In the genomic region with DNA sequence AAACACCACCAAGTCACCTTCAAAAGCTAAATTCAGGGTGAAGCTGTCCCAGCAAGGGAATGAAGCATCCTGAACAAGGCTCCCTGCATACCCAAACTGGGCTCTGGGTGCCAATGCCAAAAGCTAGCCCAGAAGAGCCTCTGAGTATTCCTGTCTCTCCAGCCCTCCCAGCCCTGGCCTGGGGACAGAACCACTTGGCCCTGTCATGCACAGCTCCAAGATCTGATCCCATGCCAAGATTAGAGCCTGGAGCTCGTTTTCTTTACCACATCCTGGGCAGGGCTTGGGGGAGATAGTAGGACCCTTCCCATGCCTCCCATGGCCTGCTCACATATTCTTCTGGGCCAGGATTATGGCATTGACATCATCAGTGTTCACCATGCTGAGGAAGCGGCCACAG, we compare ENCODE assay signal across 18 mouse cellular contexts.
"Had no signal": no experiment of that assay in that cellular context is flagged by ENCODE, and none has a peak within 500 bp of the region (broad histone marks: within the 10 kb centered on the region; RNA-seq: fewer than 3 reads in every experiment).

No protein-coding gene starts in this region.

- ATAC-seq: midbrain, embryonic 16.5 days had no signal

- H3K4me3 ChIP-seq: midbrain, embryonic 10.5 days; midbrain, embryonic 12.5 days; myocyte; neural tube, embryonic 13.5 days; neural tube, embryonic 15.5 days had no signal

- H3K4me2 ChIP-seq: lung, embryonic 14.5 days; midbrain, embryonic 12.5 days; neural tube, embryonic 13.5 days; neural tube, embryonic 15.5 days had no signal

- H3K27ac ChIP-seq: midbrain, embryonic 10.5 days; midbrain, embryonic 12.5 days; neural tube, embryonic 13.5 days; neural tube, embryonic 15.5 days had no signal

- H3K9me3 ChIP-seq: midbrain, embryonic 10.5 days; midbrain, embryonic 12.5 days; neural tube, embryonic 13.5 days; neural tube, embryonic 15.5 days had no signal

- DNase-seq: lung, adult 18-20 months; lung, embryonic 14.5 days; lung, postnatal 10 days; lung, postnatal 4 days; midbrain, embryonic 14.5 days; retina, postnatal 1 day; right cerebral cortex, postnatal 25 days; right cerebral cortex, postnatal 4 days; spleen, adult 18-20 months; thymus, adult 2 months; thymus, postnatal 25 days; thymus, postnatal 4 days had no signal

- H3K27me3 ChIP-seq: midbrain, embryonic 12.5 days; neural tube, embryonic 13.5 days; neural tube, embryonic 15.5 days had no signal

- H3K9ac ChIP-seq: lung, embryonic 14.5 days; midbrain, embryonic 12.5 days; neural tube, embryonic 13.5 days; neural tube, embryonic 15.5 days had no signal
